ENCODE assay signal across 8 mouse cellular contexts in genomic region chr17:8988119-8988807, GRCm38 (mm10). TPM values are rescaled to one million over a fixed set of nuclear protein-coding genes. Genes with fewer than 3 reads are reported as not detected.
DNase-seq lines count a peak whose midpoint lies in the region; ATAC-seq and TF ChIP-seq lines count a peak whose summit lies in the region.

TSS of gene 1700010I14Rik (plus strand) at chr17:8988333.

- H3K4me1 ChIP-seq in bone marrow macrophage, adult 2 months (ENCODE audit: control insufficient read depth, insufficient read depth, low read length) = peaks cover 8% of the 10 kb centered on the region
- H3K4me1 ChIP-seq in heart, embryonic 13.5 days = peaks cover 7% of the 10 kb centered on the region; the same call in 1 of the 2 replicates
- peaks cover 10% of the 10 kb centered on the region; the same call in 1 of the 2 replicates for H3K4me1 ChIP-seq in kidney, postnatal 0 days (replicated peaks; ENCODE audit: insufficient read depth, low read length)
- H3K4me1 ChIP-seq in liver, adult 2 months (ENCODE audit: control insufficient read depth, insufficient read depth, low read length) = no peaks in the 10 kb centered on the region

- H3K27ac ChIP-seq in bone marrow macrophage, adult 2 months (ENCODE audit: insufficient read depth, low read depth, low read length) = peak within 1 kb of the TSS; percentile 69
- H3K27ac ChIP-seq in heart, embryonic 13.5 days (replicated peaks) = peak within 1 kb of the TSS; percentile 55
- H3K27ac ChIP-seq in kidney, postnatal 0 days = no peak within 1 kb of the TSS
- 0 out of 2 replicates have a peak within 1 kb of the TSS, but pooled peaks have one; percentile 24 for H3K27ac ChIP-seq in liver, adult 2 months (replicated peaks; ENCODE audit: insufficient read depth, low read depth, low read length)

- peak within 1 kb of the TSS; percentile 78 for H3K4me3 ChIP-seq in bone marrow macrophage, adult 2 months (ENCODE audit: insufficient read depth, low read length)
- H3K4me3 ChIP-seq in heart, embryonic 13.5 days = peak within 1 kb of the TSS; percentile 41
- H3K4me3 ChIP-seq in kidney, postnatal 0 days (replicated peaks; ENCODE audit: low read depth, low read length) = peak within 1 kb of the TSS; percentile 31
- peak within 1 kb of the TSS; percentile 52 for H3K4me3 ChIP-seq in liver, adult 2 months (ENCODE audit: insufficient read depth, low read depth, low read length)

- DNase-seq in B cell, adult 2 months = peak; percentile 90 to 92
- peak; percentile 81 for DNase-seq in kidney, postnatal 0 days (ENCODE audit: low spot score)
- DNase-seq in liver, adult 2 months (ENCODE audit: extremely low read depth, low read depth, low spot score) = peak; percentile 37
- DNase-seq in spleen, postnatal 4 days (ENCODE audit: low spot score in 2 of 2) = peak; percentile 79 to 86

- H3K4me2 ChIP-seq in heart, embryonic 13.5 days = peak within 1 kb of the TSS; percentile 61
- H3K4me2 ChIP-seq in kidney, postnatal 0 days (ENCODE audit: low read length) = peak within 1 kb of the TSS; percentile 57

- H3K9me3 ChIP-seq in heart, embryonic 13.5 days = no peaks in the 10 kb centered on the region
- no peaks in the 10 kb centered on the region for H3K9me3 ChIP-seq in kidney, postnatal 0 days (replicated peaks; ENCODE audit: low read length)

- no peaks in the 10 kb centered on the region for H3K27me3 ChIP-seq in heart, embryonic 13.5 days (replicated peaks)
- no peaks in the 10 kb centered on the region for H3K27me3 ChIP-seq in kidney, postnatal 0 days (ENCODE audit: insufficient read depth, low read length)
- no peaks in the 10 kb centered on the region for H3K27me3 ChIP-seq in liver, adult 2 months (ENCODE audit: control insufficient read depth, insufficient read depth, low read length)

- H3K79me2 ChIP-seq in liver, adult 2 months (ENCODE audit: control insufficient read depth, insufficient read depth, low read length) = no peaks in the 10 kb centered on the region

- TF ChIP-seq POLR2A in bone marrow macrophage, adult 2 months (IDR thresholded peaks at IDR 0.05; ENCODE audit: borderline replicate concordance, low read depth, low read length) = no peak
- no peak for TF ChIP-seq POLR2A in liver, adult 2 months (IDR thresholded peaks at IDR 0.05; ENCODE audit: extremely low read depth, insufficient read depth, low read length)

- whole genome bisulfite sequencing in heart, embryonic 13.5 days = 7% methylated on average over 13 of the region's 13 CpGs
- WGBS in kidney, postnatal 0 days = 4% methylated on average over 13 of the region's 13 CpGs
- 4% methylated on average over 13 of the region's 13 CpGs for WGBS in liver, adult 2 months

- TF ChIP-seq CTCF in bone marrow macrophage, adult 2 months (IDR thresholded peaks at IDR 0.05; ENCODE audit: low read depth, low read length) = peak; percentile 85
- TF ChIP-seq CTCF in kidney, postnatal 0 days (IDR thresholded peaks at IDR 0.05; ENCODE audit: low read depth) = peak; percentile 75
- TF ChIP-seq CTCF in liver, adult 2 months (IDR thresholded peaks at IDR 0.05; ENCODE audit: low read depth, low read length) = peak; percentile 69

- ATAC-seq in erythroid progenitor cell, adult 5-6 weeks (replicated peaks; ENCODE audit: low FRiP score, poor library complexity, severe bottlenecking) = 0 out of 2 replicates have a peak, but pooled peaks have one; percentile 49
- no peak for ATAC-seq in heart, embryonic 13.5 days (ENCODE audit: extremely low read depth, insufficient number of reproducible peaks, low FRiP score, low TSS enrichment)
- peak; percentile 65 for ATAC-seq in kidney, postnatal 0 days (replicated peaks; ENCODE audit: low FRiP score, low read depth)
- peak; percentile 94 for ATAC-seq in monocyte, adult 5-6 weeks (replicated peaks; ENCODE audit: insufficient number of reproducible peaks, low FRiP score, low TSS enrichment, poor library complexity, severe bottlenecking)

- H3K36me3 ChIP-seq in heart, embryonic 13.5 days = no peaks in the 10 kb centered on the region
- no peaks in the 10 kb centered on the region for H3K36me3 ChIP-seq in kidney, postnatal 0 days (ENCODE audit: insufficient read depth, low read length)
- no peaks in the 10 kb centered on the region for H3K36me3 ChIP-seq in liver, adult 2 months (ENCODE audit: control insufficient read depth, insufficient read depth, low read length)

- H3K9ac ChIP-seq in heart, embryonic 13.5 days = no peak within 1 kb of the TSS
- no peak within 1 kb of the TSS for H3K9ac ChIP-seq in kidney, postnatal 0 days (ENCODE audit: low read depth, low read length)
- H3K9ac ChIP-seq in liver, adult 2 months (ENCODE audit: low read depth, low read length) = 0 out of 2 replicates have a peak within 1 kb of the TSS, but pooled peaks have one; percentile 21

RNA-seq across cellular contexts. Expression of gene 1700010I14Rik, which starts in this region (rescaled TPM):
- polyA plus RNA-seq in bone marrow macrophage, adult 2 months (2012; ENCODE audit: insufficient read depth, insufficient read length, missing spikeins) = 2.9 and 3.4 TPM in 2 replicates
- total RNA-seq in erythroid progenitor cell, adult 5-6 weeks (2015; ENCODE audit: low replicate concordance) = not detected in 2 replicates
- 1.1 and 1.3 TPM in 2 replicates for total RNA-seq in erythroid progenitor cell, adult 5-6 weeks (2017; ENCODE audit: low replicate concordance)
- polyA plus RNA-seq in heart, embryonic 13.5 days (2015; fragmentation: Nextera tagmentation; extraction: Ambion mirVana) = 0.57 and 0.79 TPM in 2 replicates
- polyA plus RNA-seq in kidney, postnatal 0 days (2015; fragmentation: Nextera tagmentation; extraction: Ambion mirVana) = 1.9 and 2.1 TPM in 2 replicates
- 0.20 and 0.37 TPM in 2 replicates for total RNA-seq in liver, adult 2 months (2014; rRNA removed)
- 0.10 and 0.16 TPM in 2 replicates for polyA plus RNA-seq in liver, adult 2 months (2012; rRNA removed)
- total RNA-seq in monocyte, adult 5-6 weeks (2017) = 3.6 to 8.1 TPM (median 6.1 TPM) in 3 replicates

Comparison
In these comparisons a context has a peak if more than half of its experiments do, and no peak if none do; other contexts are left out.
1. Peak in DNase-seq, H3K4me3 ChIP-seq, H3K27ac ChIP-seq and H3K9ac ChIP-seq in liver, adult 2 months; RNA of the gene not detected or under 1 TPM.
2. DNase-seq: peak in every context shown above with its lines; median percentile 91 in B cell, adult 2 months; 82 in spleen, postnatal 4 days; 81 in kidney, postnatal 0 days; 37 in liver, adult 2 months.